Mouse (Mus musculus) embryonic fibroblast, embryonic 13.5 days (primary cell): ENCODE results near the gene Usp7.

Experiments used
- CTCF ChIP-seq: IDR thresholded peaks from 2 replicates; pipeline ENCODE4 v1.5.1; 2011; ENCODE audit warnings: mild to moderate bottlenecking, control low read depth, low read length, moderate library complexity, borderline replicate concordance; ENCODE audit not compliant: insufficient read depth
- POLR2A ChIP-seq: IDR thresholded peaks from 2 replicates; pipeline ENCODE4 v1.6.1; 2011; ENCODE audit warnings: low read depth, mild to moderate bottlenecking, control low read depth, low read length, moderate library complexity

DNA sequence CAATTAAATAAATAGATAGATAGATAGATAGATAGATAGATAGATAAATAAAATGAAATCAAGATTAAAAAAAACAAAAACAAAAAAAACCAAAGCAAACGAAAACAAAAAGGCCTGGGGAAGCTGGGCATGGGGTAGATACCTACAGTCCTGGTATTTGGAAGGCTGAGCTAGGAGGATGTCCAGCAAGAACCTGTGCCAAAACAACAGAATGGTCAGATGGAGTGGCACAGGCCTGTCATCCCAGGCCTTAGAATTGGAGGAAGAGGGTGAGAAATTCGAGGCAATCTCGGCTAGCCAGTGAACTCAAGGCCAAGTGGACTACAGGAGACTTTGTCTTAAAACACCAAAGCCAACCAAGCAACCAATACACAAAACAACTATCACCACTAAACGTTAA is 25.8 kb upstream of the Usp7 start:
- TF ChIP-seq POLR2A (no peak), CTCF (no peak)
